Mouse (Mus musculus) embryo, embryonic 10 days (tissue): Measurements from ENCODE around the gene Bcor.

Experiments
- DNase-seq: peaks from one replicate; pipeline ENCODE4 v3.0.0-alpha.2; 2015; ENCODE audit warnings: low spot score

Bcor gene

GRCm38 (mm10) chrX:12127106-12127670 is 33.0 kb downstream of the Bcor start:
- DNase-seq: no peak

GRCm38 (mm10) chrX:12126408-12127105 is 33.6 kb downstream of the Bcor start:
- peak; percentile 69 for DNase-seq

GRCm38 (mm10) chrX:12124571-12124970 is 35.6 kb downstream of the Bcor start:
- no peak for DNase-seq

- DNase-seq: no peak
Measured at GRCm38 (mm10) chrX:12123687-12124087, 36.5 kb downstream of the Bcor start.

- DNase-seq: peak; percentile 74
Measured at GRCm38 (mm10) chrX:12122594-12123331, 37.4 kb downstream of the Bcor start.

- DNase-seq: no peak
Measured at GRCm38 (mm10) chrX:12119476-12119875, 40.7 kb downstream of the Bcor start.

GRCm38 (mm10) chrX:12116128-12116527 is 44.0 kb downstream of the Bcor start:
- DNase-seq: no peak

- DNase-seq: no peak
Measured at GRCm38 (mm10) chrX:12112166-12112565, 48.0 kb downstream of the Bcor start.

- no peak for DNase-seq
Measured at GRCm38 (mm10) chrX:12110518-12110917, 49.6 kb downstream of the Bcor start.

GRCm38 (mm10) chrX:12105358-12105757 is 54.8 kb downstream of the Bcor start:
- no peak for DNase-seq

GRCm38 (mm10) chrX:12096783-12097526 is 63.2 kb downstream of the Bcor start:
- no peak for DNase-seq

GRCm38 (mm10) chrX:12093371-12093770 is 66.8 kb downstream of the Bcor start:
- no peak for DNase-seq

- DNase-seq: peak; percentile 9
Measured at GRCm38 (mm10) chrX:12091431-12092061, 68.6 kb downstream of the Bcor start.

GRCm38 (mm10) chrX:12090871-12091404 is 69.2 kb downstream of the Bcor start:
- peak; percentile 48 for DNase-seq

- DNase-seq: peak; percentile 54
Measured at GRCm38 (mm10) chrX:12090151-12090870, 69.8 kb downstream of the Bcor start.

GRCm38 (mm10) chrX:12089353-12090081 is 70.6 kb downstream of the Bcor start:
- peak; percentile 69 for DNase-seq

GRCm38 (mm10) chrX:12089027-12089340 is 71.2 kb downstream of the Bcor start:
- DNase-seq: no peak

GRCm38 (mm10) chrX:12088301-12089026 is 71.7 kb downstream of the Bcor start:
- DNase-seq: peak; percentile 68

GRCm38 (mm10) chrX:12087511-12088300 is 72.4 kb downstream of the Bcor start:
- no peak for DNase-seq
